Mouse (Mus musculus) embryonic fibroblast, embryonic 13.5 days (primary cell): ENCODE measurements around the gene Kl. TPM values are rescaled to one million over a fixed set of nuclear protein-coding genes. Genes with fewer than 3 reads are reported as not detected.

Experiments used
- H3K27ac ChIP-seq: 2 replicates; pipeline ENCODE4 v1.5.1; 2012; ENCODE audit warnings: low read length, control low read depth, inconsistent platforms; ENCODE audit not compliant: insufficient read depth
- H3K4me1 ChIP-seq: 2 replicates; pipeline ENCODE4 v1.6.1; 2011; ENCODE audit warnings: low read length; ENCODE audit not compliant: control insufficient read depth, insufficient read depth
- H3K4me3 ChIP-seq: 2 replicates; pipeline ENCODE4 v1.5.1; 2011; ENCODE audit warnings: mild to moderate bottlenecking, control low read depth, low read length; ENCODE audit not compliant: insufficient read depth
- CTCF ChIP-seq: IDR thresholded peaks from 2 replicates; pipeline ENCODE4 v1.5.1; 2011; ENCODE audit warnings: mild to moderate bottlenecking, control low read depth, low read length, moderate library complexity, borderline replicate concordance; ENCODE audit not compliant: insufficient read depth
- POLR2A ChIP-seq: IDR thresholded peaks from 2 replicates; pipeline ENCODE4 v1.6.1; 2011; ENCODE audit warnings: low read depth, mild to moderate bottlenecking, control low read depth, low read length, moderate library complexity
- polyA plus RNA-seq: library from polyadenylated mRNA; stranded (reverse); fragments of >200 nt; gene quantifications from 2 replicates; pipeline ENCODE4 v1.2.4, GENCODE M21; 2011; ENCODE audit warnings: low read depth; ENCODE audit not compliant: missing spikeins, insufficient read length

Gene Kl
- polyA plus RNA-seq, 1 experiment, result not detected

DNA sequence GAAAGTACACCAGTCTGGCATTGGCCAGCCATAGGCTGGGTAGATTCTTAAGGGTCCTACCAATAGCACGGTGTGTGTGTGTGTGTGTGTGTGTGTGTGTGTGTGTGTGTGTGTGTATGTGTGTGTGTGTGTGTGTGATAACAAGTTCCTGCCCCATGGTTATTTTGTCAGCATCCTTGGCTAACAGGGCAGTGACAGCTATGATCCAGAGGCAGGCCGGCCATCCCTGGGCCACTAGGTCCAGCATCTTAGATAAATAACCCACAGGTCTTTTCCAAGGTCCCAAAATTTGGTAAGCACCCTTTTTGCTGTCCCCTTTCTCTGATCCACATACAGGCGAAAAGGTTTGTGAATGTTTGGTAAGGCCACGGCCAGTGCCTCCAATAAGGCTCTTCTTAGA, 49.6 kb downstream of the Kl start:
- no peak overlapping the region for H3K27ac ChIP-seq
- TF ChIP-seq POLR2A, result no peak
- TF ChIP-seq CTCF, result no peak
- no peaks in the 10 kb centered on the region for H3K4me1 ChIP-seq
- H3K4me3 ChIP-seq, result no peak overlapping the region

DNA sequence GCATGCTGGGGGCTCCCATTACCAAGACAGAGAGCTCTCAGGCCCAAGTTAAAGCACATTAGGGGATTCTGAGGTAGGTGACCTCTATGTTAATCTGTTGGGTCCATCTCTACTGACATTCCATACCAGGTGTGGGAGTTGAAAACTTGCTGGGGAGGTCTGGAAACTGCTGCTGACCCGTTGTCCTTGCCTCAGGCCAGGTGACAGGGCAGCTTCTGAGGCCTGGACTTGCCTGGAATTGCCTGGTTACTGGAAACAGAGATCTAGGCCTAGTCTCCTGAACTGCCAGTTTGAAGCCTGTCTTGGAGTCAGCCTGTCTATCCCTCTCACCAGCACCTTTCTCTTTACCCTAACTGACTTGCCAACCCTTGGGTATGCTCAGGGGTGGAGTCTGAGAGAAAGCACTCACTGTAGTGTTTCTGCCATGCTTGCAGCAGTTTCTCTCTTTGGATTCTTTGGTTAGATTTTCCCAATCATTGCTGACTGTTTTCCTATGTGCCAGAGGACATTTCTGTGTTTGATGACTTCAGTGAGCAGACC, 51.9 kb downstream of the Kl start:
- no peak overlapping the region for H3K27ac ChIP-seq
- no peak overlapping the region for H3K4me3 ChIP-seq
- H3K4me1 ChIP-seq, result no peaks in the 10 kb centered on the region
- TF ChIP-seq POLR2A, result no peak
- no peak for TF ChIP-seq CTCF

GRCm38 (mm10) chr5:151018450-151018849, 66.0 kb downstream of the Kl start:
- TF ChIP-seq POLR2A (no peak), CTCF (no peak)
- Histone ChIP-seq H3K4me1 (no peaks in the 10 kb centered on the region), H3K27ac (no peak overlapping the region), H3K4me3 (no peak overlapping the region)

- no peak overlapping the region for H3K27ac ChIP-seq
- TF ChIP-seq POLR2A (no peak), CTCF (no peak)
- no peak overlapping the region for H3K4me3 ChIP-seq
- no peaks in the 10 kb centered on the region for H3K4me1 ChIP-seq
These were observed 66.6 kb downstream of the Kl start for GRCm38 (mm10) chr5:151018959-151019358.

DNA sequence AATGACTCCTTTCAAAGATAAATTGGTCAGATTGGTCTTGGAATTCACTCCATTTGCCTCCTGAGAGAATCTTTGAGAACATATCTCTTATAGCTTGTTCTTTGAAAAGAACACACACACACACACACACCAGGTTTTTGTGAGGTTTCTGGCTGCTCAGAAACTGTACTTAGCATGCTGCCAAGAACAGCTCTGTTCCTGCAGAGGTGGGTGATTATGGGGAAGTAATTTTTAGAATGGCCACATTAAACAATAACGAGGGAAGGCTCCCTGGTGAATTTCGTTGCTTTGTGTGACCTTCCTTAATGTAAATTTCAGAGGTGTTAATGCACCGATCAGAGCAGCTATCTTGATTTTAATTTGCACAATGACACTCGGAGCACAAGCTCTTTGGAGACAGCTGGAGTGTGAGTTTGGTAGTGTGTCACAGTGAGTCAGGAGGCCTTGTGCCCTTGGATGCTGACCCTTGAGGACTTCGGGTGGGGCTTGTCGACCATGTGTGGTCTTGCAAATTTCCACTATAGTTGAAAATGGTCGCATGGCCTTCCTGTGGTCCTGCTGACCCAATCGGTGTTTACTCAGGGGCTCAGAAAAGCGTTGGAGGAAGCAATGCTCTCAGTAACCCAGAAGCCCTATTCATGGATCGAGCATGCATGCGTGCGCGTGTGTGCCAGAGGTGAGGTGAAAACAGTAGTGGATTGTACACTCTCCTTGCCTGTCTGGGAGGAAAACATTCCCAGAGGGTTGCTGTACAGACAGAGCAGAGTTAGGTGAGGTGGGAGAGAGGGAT, 67.8 kb downstream of the Kl start:
- no peak for TF ChIP-seq CTCF
- TF ChIP-seq POLR2A, result no peak
- no peak overlapping the region for H3K4me3 ChIP-seq
- H3K27ac ChIP-seq, result no peak overlapping the region
- H3K4me1 ChIP-seq, result no peaks in the 10 kb centered on the region

DNA sequence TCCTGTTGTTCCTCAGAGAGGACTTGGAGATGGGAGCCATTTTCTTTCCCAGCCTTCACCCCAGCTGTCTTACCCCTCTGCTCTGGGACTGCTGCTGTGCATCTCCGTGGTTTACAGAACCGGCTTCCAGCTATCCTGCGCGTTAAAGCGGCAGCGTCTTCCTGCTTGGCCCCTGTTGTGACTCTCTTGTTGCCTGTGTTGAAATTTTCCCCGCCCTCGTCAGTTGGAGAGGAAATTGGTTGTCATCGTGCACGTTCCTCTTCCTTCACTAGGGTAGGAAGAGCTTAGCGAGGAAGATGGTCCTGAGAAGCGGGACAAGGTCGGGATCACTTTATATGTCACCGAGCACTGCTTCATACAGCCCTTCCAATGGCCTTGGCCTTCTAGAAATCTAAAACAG, 68.4 kb downstream of the Kl start:
- H3K27ac ChIP-seq, result no peak overlapping the region
- H3K4me1 ChIP-seq, result no peaks in the 10 kb centered on the region
- TF ChIP-seq CTCF (no peak), POLR2A (no peak)
- no peak overlapping the region for H3K4me3 ChIP-seq

DNA sequence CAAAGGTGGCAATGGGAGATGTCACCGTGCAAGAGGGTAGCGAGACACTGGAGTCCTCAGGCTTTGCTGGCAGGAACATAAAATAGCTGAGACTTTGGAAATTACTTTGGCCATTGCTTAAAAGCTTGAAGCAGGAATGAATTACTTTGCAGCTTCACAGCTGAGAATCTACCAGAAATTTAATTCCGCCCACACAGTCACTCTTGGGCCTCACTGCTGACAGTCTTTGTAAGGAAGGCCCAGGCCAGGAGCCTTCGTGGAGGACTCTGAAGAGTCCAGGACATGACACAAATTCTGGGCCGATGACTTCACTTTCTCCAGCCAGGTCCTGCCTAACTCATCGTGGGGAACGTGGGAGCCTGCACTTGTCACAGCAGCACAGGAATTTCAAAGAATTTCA, 69.6 kb downstream of the Kl start:
- H3K4me1 ChIP-seq, result no peaks in the 10 kb centered on the region
- no peak for TF ChIP-seq CTCF
- TF ChIP-seq POLR2A, result no peak
- H3K4me3 ChIP-seq, result no peak overlapping the region
- H3K27ac ChIP-seq, result no peak overlapping the region

GRCm38 (mm10) chr5:151022939-151023338, 70.5 kb downstream of the Kl start:
- Histone ChIP-seq H3K4me3 (no peak overlapping the region), H3K27ac (no peak overlapping the region), H3K4me1 (no peaks in the 10 kb centered on the region)
- TF ChIP-seq POLR2A (no peak), CTCF (no peak)

DNA sequence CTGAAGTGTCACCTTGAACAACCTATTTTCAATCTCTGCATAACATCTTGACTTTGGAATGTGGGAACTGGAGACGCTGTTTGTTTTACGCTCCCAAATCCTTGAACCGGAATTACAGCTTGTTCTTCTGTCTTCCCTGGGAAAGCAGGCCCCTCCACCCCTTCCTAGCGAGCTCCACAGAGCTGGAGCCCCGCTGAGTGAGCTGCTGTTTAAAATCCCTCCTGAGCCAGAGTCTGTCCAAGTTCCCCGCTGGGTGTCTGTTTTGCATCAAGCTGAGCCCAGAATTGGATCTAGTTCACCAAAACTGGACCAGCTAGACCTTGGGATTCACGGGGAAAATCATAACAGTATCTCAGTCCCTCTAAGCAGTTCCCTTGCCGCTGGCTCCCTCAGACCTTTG, 71.1 kb downstream of the Kl start:
- Histone ChIP-seq H3K4me3 (no peak overlapping the region), H3K27ac (no peak overlapping the region), H3K4me1 (no peaks in the 10 kb centered on the region)
- TF ChIP-seq POLR2A (no peak), CTCF (no peak)

- Histone ChIP-seq H3K4me3 (no peak overlapping the region), H3K4me1 (no peaks in the 10 kb centered on the region), H3K27ac (no peak overlapping the region)
- TF ChIP-seq POLR2A (no peak), CTCF (no peak)
These were observed 72.1 kb downstream of the Kl start for GRCm38 (mm10) chr5:151024483-151024882.
